Mouse (Mus musculus) hematopoietic multipotent progenitor cell, adult 10-12 weeks (in vitro differentiated cells): ENCODE data around the gene Fam43a. TPM values are rescaled to one million over a fixed set of nuclear protein-coding genes. Genes with fewer than 3 reads are reported as not detected.

Source experiments
- polyA plus RNA-seq: library from polyadenylated mRNA; stranded (reverse); fragments of >175 nt; gene quantifications from 2 replicates; pipeline ENCODE4 v1.2.3, GENCODE M21; 2012; ENCODE audit warnings: low replicate concordance

Fam43a gene
- polyA plus RNA-seq: 59.1 and 108 TPM in 2 replicates

GRCm38 (mm10) chr16:30599491-30600268 lies at the start of gene Fam43a:
TSS of gene Fam43a (plus strand) at chr16:30599723.

GRCm38 (mm10) chr16:30550748-30551192 lies 48.8 kb upstream of the Fam43a start, which contains the start of gene Tmem44:
TSS of gene Tmem44 (minus strand) at chr16:30550842.

GRCm38 (mm10) chr16:30587494-30588327 lies 11.8 kb upstream of the Fam43a start, which contains the start of gene Lsg1:
TSS of gene Lsg1 (minus strand) at chr16:30587592.

Other genes starting within 250 kb of the Fam43a start
- gene Atp13a3, start 193.7 kb upstream of the Fam43a start, polyA plus RNA-seq: 54.0 and 87.8 TPM in 2 replicates
- 0.20 and 0.30 TPM in 2 replicates for gene Tmem44, start 48.9 kb upstream of the Fam43a start, polyA plus RNA-seq
- 2.1 and 7.3 TPM in 2 replicates for gene Lsg1, start 12.1 kb upstream of the Fam43a start, polyA plus RNA-seq